Mouse (Mus musculus) ovary, adult 18-20 months (tissue): ENCODE data around the gene Txndc11.

Experiments
- DNase-seq: peaks from one replicate; pipeline ENCODE4 v3.0.0; 2022; ENCODE audit warnings: low spot score, mixed read lengths

Txndc11 gene

GRCm38 (mm10) chr16:11104905-11105304 lies 29.5 kb downstream of the Txndc11 start:
- no peak for DNase-seq

- no peak for DNase-seq
Observed at GRCm38 (mm10) chr16:11097301-11097700, 37.1 kb downstream of the Txndc11 start.

- no peak for DNase-seq
Observed at GRCm38 (mm10) chr16:11093717-11094386, 40.6 kb downstream of the Txndc11 start.

GRCm38 (mm10) chr16:11092523-11092922 lies 41.9 kb downstream of the Txndc11 start:
- DNase-seq = no peak

- no peak for DNase-seq
Observed at GRCm38 (mm10) chr16:11092061-11092460, 42.4 kb downstream of the Txndc11 start.

GRCm38 (mm10) chr16:11090836-11091570 lies 43.4 kb downstream of the Txndc11 start:
- no peak for DNase-seq

- DNase-seq = no peak
Observed at GRCm38 (mm10) chr16:11086856-11087588, 47.4 kb downstream of the Txndc11 start.

- DNase-seq = no peak
Observed at GRCm38 (mm10) chr16:11086299-11086698, 48.2 kb downstream of the Txndc11 start.

- no peak for DNase-seq
Observed at GRCm38 (mm10) chr16:11084181-11084580, 50.3 kb downstream of the Txndc11 start.

- no peak for DNase-seq
Observed at GRCm38 (mm10) chr16:11078216-11078869, 56.1 kb downstream of the Txndc11 start.

- DNase-seq = no peak
Observed at GRCm38 (mm10) chr16:11077601-11078201, 56.7 kb downstream of the Txndc11 start.

GRCm38 (mm10) chr16:11073060-11073459 lies 61.4 kb downstream of the Txndc11 start:
- DNase-seq = no peak

- no peak for DNase-seq
Observed at GRCm38 (mm10) chr16:11072454-11072853, 62.0 kb downstream of the Txndc11 start.

- no peak for DNase-seq
Observed at GRCm38 (mm10) chr16:11071887-11072286, 62.6 kb downstream of the Txndc11 start.

GRCm38 (mm10) chr16:11071176-11071575 lies 63.3 kb downstream of the Txndc11 start:
- DNase-seq = no peak

GRCm38 (mm10) chr16:11069710-11070420 lies 64.6 kb downstream of the Txndc11 start:
- DNase-seq = no peak

- no peak for DNase-seq
Observed at GRCm38 (mm10) chr16:11069271-11069670, 65.2 kb downstream of the Txndc11 start.

GRCm38 (mm10) chr16:11068666-11069065 lies 65.8 kb downstream of the Txndc11 start:
- DNase-seq = no peak

- peak; percentile 21 for DNase-seq
Observed at GRCm38 (mm10) chr16:11066833-11067191, 67.6 kb downstream of the Txndc11 start.

GRCm38 (mm10) chr16:11066029-11066832 lies 68.2 kb downstream of the Txndc11 start, which contains the start of gene Litaf:
Gene Litaf (minus strand): TSS chr16:11066157.
- peak; percentile 97 for DNase-seq
